Mouse (Mus musculus) CH12.LX (cell line): ENCODE data around the gene H2-DMa.

Experiments used
- CHD2 ChIP-seq: IDR thresholded peaks from 2 replicates; pipeline ENCODE4 v1.6.1; 2011; ENCODE audit warnings: low read length, improper control_type of control experiment
- CTCF ChIP-seq, 2 experiments: IDR thresholded peaks in 1 of 2; conservative IDR thresholded peaks in 1 of 2; 2 replicates each; pipeline ENCODE4 v1.5.1; 2011 to 2012; ENCODE audit warnings: low read depth in 2 of 2, low read length in 2 of 2, improper control_type of control experiment in 1 of 2, inconsistent platforms in 1 of 2, mild to moderate bottlenecking in 1 of 2, moderate library complexity in 1 of 2
- RCOR1 ChIP-seq: conservative IDR thresholded peaks from 2 replicates; pipeline ENCODE4 v1.6.1; 2012; ENCODE audit warnings: low read depth, mild to moderate bottlenecking, inconsistent platforms, low read length, improper control_type of control experiment
- TCF12 ChIP-seq: IDR thresholded peaks from 2 replicates; pipeline ENCODE4 v1.6.1; 2014; ENCODE audit warnings: low read depth, mild to moderate bottlenecking, inconsistent platforms, low read length, improper control_type of control experiment

DNA sequence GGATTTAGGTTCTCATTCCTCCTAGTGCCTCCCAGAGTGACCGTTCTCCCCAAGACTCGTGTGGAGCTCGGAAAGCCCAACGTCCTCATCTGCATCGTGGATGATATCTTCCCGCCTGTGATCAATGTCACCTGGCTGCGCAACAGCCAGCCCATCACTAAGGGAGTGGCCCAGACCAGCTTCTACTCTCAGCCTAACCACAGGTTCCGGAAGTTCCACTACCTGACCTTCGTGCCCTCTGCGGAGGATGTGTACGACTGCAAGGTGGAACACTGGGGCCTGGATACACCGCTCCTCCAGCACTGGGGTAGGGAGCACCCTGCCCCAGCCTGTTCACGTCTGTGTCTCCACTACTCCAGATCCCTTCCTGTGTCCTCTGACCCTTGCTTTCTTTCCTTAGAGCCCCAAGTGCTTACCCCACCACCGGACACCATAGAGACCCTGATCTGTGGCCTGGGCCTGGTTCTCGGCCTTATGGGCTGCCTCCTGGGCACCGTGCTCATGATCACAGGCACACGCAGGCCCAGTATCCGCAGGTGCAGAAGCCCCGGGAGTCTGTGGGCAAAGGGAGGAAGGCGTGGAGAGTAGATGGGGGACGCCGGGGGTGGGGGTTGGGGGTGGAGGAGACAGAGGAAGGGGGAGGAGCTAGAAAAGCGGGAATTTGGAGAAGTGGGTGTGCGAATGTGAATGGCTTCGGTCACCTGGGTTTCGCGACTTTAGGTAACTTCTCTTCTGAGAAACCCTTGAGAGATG is 24.9 kb upstream of the H2-DMa start:
- TF ChIP-seq CTCF (conservative IDR thresholded peaks at IDR 0.05 in 1 of 2, IDR thresholded peaks at IDR 0.05 in 1 of 2; ENCODE audit: low read depth in 2 of 2, low read length in 2 of 2) (no peak), CHD2 (no peak), TCF12 (no peak), RCOR1 (no peak)
